ENCODE assay signal across 7 mouse cellular contexts in the genomic region with DNA sequence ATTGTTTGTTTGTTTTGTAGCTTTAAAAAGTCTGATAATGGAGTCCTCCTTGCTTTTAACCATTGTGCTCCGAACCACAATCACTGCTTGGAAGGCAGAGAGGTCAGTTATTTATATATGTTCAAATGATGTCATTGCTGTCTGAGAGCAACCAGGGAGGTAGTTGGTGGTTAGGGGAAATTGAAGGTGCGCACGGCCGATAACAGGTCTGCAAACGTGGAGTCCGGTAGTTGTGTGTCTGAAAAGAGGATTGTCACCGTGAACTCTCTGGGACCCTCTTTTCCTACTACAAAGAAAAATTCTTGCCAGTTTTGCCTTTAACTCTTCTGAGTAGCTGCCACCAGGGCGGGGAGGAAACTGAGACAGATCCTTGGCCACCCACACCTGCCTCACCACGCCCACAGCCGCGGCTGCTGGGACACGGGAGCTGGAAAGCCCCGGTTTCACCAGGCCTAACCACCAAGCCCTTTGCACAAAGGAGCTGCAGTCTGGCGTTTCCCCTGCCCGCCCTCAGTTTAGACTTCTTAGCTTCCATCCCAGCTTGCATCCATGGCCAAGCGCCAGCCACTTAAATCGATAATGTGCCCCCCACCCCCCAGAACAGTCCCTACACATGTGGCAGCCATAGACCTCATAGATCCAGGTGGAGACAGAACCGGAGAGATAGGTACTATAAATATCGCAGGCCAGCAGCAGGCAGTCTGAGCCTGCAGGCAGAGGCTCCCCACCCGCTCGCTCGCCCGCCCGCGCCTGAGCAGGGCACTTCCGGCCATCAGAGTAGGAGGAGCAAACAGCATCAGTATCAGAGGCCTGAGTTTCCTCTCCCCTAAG.
DNase-seq lines count a peak whose midpoint lies in the region; ATAC-seq and TF ChIP-seq lines count a peak whose summit lies in the region.

No protein-coding gene starts in this region.

- H3ac ChIP-seq in myocyte (ENCODE audit: control insufficient read depth, insufficient read length), result no peak overlapping the region

- H3K4me1 ChIP-seq in brown adipose tissue, adult 24 weeks (ENCODE audit: control insufficient read depth, insufficient read depth, insufficient read length, low read length), result peaks cover 4% of the 10 kb centered on the region; the same call in 1 of the 2 replicates
- H3K4me1 ChIP-seq in intestine, embryonic 16.5 days (ENCODE audit: control insufficient read depth, insufficient read depth, low read length), result peaks cover 34% of the 10 kb centered on the region
- H3K4me1 ChIP-seq in liver, embryonic 14.5 days (replicated peaks; ENCODE audit: control insufficient read depth in 2 of 2, insufficient read depth in 2 of 2, low read length in 1 of 2), result peaks cover 3 to 15% of the 10 kb centered on the region in 2 experiments; a peak in 2 of 4 replicates

- DNase-seq in MN1 (ENCODE audit: low spot score), result peak; percentile 78
- peak; percentile 77 to 84 for DNase-seq in heart, adult 18-20 months
- DNase-seq in liver, embryonic 14.5 days (ENCODE audit: low read depth in 3 of 3, low spot score in 3 of 3), result no peak
- peak; percentile 52 for DNase-seq in telencephalon, adult 2 months (ENCODE audit: low read depth, low spot score)

- no peak for TF ChIP-seq CTCF in liver, embryonic 14.5 days (IDR thresholded peaks at IDR 0.05; ENCODE audit: low read depth)

- no peaks in the 10 kb centered on the region for H3K79me2 ChIP-seq in myocyte (ENCODE audit: control insufficient read depth, insufficient read depth)

- peak overlapping the region; percentile 77 for H3K4me3 ChIP-seq in brown adipose tissue, adult 24 weeks (ENCODE audit: insufficient read depth, low read depth, low read length)
- H3K4me3 ChIP-seq in intestine, embryonic 16.5 days (ENCODE audit: low read length), result peak overlapping the region; percentile 42
- peak overlapping the region in 1 of 2 experiments; percentile 12; a peak in 1 of 4 replicates for H3K4me3 ChIP-seq in liver, embryonic 14.5 days (ENCODE audit: insufficient read depth in 1 of 2, low read depth in 2 of 2, low read length in 2 of 2)
- H3K4me3 ChIP-seq in myocyte, result peak overlapping the region; percentile 20

- WGBS in intestine, embryonic 16.5 days, result 22% methylated on average over 26 of the region's 26 CpGs
- 5% methylated on average over 26 of the region's 26 CpGs for WGBS in liver, embryonic 14.5 days (ENCODE audit: insufficient replicate concordance)

- no peaks in the 10 kb centered on the region for H3K27me3 ChIP-seq in intestine, embryonic 16.5 days (replicated peaks; ENCODE audit: control insufficient read depth, insufficient read depth, low read length)
- peaks cover 16% of the 10 kb centered on the region for H3K27me3 ChIP-seq in liver, embryonic 14.5 days (ENCODE audit: control insufficient read depth, insufficient read depth, low read length)
- no peaks in the 10 kb centered on the region for H3K27me3 ChIP-seq in myocyte (ENCODE audit: control insufficient read depth, insufficient read depth, insufficient read length)

- peak overlapping the region; percentile 84 for H3K9ac ChIP-seq in intestine, embryonic 16.5 days (ENCODE audit: low read depth, low read length)
- H3K9ac ChIP-seq in liver, embryonic 14.5 days (replicated peaks), result no peak overlapping the region

- no peaks in the 10 kb centered on the region; the same call in 1 of the 2 replicates for H3K9me3 ChIP-seq in intestine, embryonic 16.5 days (ENCODE audit: control insufficient read depth, low read length)
- no peaks in the 10 kb centered on the region for H3K9me3 ChIP-seq in liver, embryonic 14.5 days (ENCODE audit: control insufficient read depth, low read length)

- H3K36me3 ChIP-seq in intestine, embryonic 16.5 days (ENCODE audit: control insufficient read depth, insufficient read depth, low read length), result no peaks in the 10 kb centered on the region
- no peaks in the 10 kb centered on the region for H3K36me3 ChIP-seq in liver, embryonic 14.5 days (replicated peaks; ENCODE audit: control insufficient read depth, insufficient read depth, low read depth)
- no peaks in the 10 kb centered on the region for H3K36me3 ChIP-seq in myocyte (ENCODE audit: control insufficient read depth, insufficient read depth)

- no peak for TF ChIP-seq POLR2A in myocyte (IDR thresholded peaks at IDR 0.05; ENCODE audit: insufficient read length, low read depth)

- peak overlapping the region; percentile 97 for H3K4me2 ChIP-seq in intestine, embryonic 16.5 days (ENCODE audit: low read depth, low read length)
- peak overlapping the region; percentile 65 for H3K4me2 ChIP-seq in liver, embryonic 14.5 days (ENCODE audit: low read depth)
- peak overlapping the region; percentile 86 for H3K4me2 ChIP-seq in myocyte (ENCODE audit: low read depth)

- ATAC-seq in intestine, embryonic 16.5 days, result peak; percentile 61
- ATAC-seq in liver, embryonic 14.5 days (ENCODE audit: insufficient read depth), result peak; percentile 24; the same call in 1 of the 2 replicates

- TF ChIP-seq EP300 in liver, embryonic 14.5 days (IDR thresholded peaks at IDR 0.05; ENCODE audit: low read depth), result no peak

- peak overlapping the region; percentile 90 for H3K27ac ChIP-seq in brown adipose tissue, adult 24 weeks (replicated peaks; ENCODE audit: low read depth, low read length)
- peak overlapping the region; percentile 87 for H3K27ac ChIP-seq in intestine, embryonic 16.5 days (ENCODE audit: low read length)
- H3K27ac ChIP-seq in liver, embryonic 14.5 days, result no peak overlapping the region

TF ChIP-seq in myocyte, 11 proteins besides CTCF, POLR2A, EP300 and RAD21:
- TF ChIP-seq TCF3 (IDR thresholded peaks at IDR 0.05; ENCODE audit: insufficient read length, low read depth) (peak; percentile 15), POLR2AphosphoS2 (IDR thresholded peaks at IDR 0.05; ENCODE audit: insufficient read length, low read depth) (no peak), MYOD1 (IDR thresholded peaks at IDR 0.05; ENCODE audit: control insufficient read depth in 1 of 3, insufficient read length in 2 of 3, low read depth in 2 of 3) (peak in 2 of 3 experiments; percentile 58 to 79), MYOG (IDR thresholded peaks at IDR 0.05; ENCODE audit: control insufficient read depth in 1 of 3, insufficient read depth in 1 of 3, insufficient read length in 2 of 3, low read depth in 2 of 3) (peak in 2 of 3 experiments; percentile 69 to 90), MAX (IDR thresholded peaks at IDR 0.05; ENCODE audit: low read depth) (no peak)

Comparison
In these comparisons a context has a peak if more than half of its experiments do, and no peak if none do; other contexts are left out.
1. DNase-seq: peak in MN1 (single experiment), heart, adult 18-20 months (2 of 2) and telencephalon, adult 2 months (single experiment); none in liver, embryonic 14.5 days (0 of 3).
2. Peak in every context shown above with its lines, with median percentiles within 50 percentile points of each other: H3K4me2 ChIP-seq.